Mouse (Mus musculus): ENCODE measurements around the gene Cys1.

GRCm38 (mm10) chr12:24658998-24659397, 22.6 kb downstream of the Cys1 start:
- no peak for TF ChIP-seq GATA1 (IDR thresholded peaks at IDR 0.05; ENCODE audit: borderline replicate concordance, low read length)
- no peak for TF ChIP-seq FLI1 (IDR thresholded peaks at IDR 0.05; ENCODE audit: low read length)

Measured in megakaryocyte, embryonic 14.5 days (primary cell).